Mouse (Mus musculus): ENCODE measurements around the gene Pip5k1c. TPM values are rescaled to one million over a fixed set of nuclear protein-coding genes. Genes with fewer than 3 reads are reported as not detected.

Pip5k1c gene
- polyA plus RNA-seq, 1 experiment from 2014 or later = 19.1 TPM

- peaks cover 7% of the 10 kb centered on the region; the same call in 1 of the 2 replicates for H3K4me1 ChIP-seq (replicated peaks; ENCODE audit: control insufficient read depth, insufficient read depth)
- no peak for TF ChIP-seq EP300 (optimal IDR thresholded peaks at IDR 0.05)
- TF ChIP-seq CTCF (IDR thresholded peaks at IDR 0.05; ENCODE audit: low read depth) = no peak
- no peaks in the 10 kb centered on the region for H3K9me3 ChIP-seq (ENCODE audit: control insufficient read depth, low read length)
- WGBS = 89% methylated on average over 4 of the region's 4 CpGs
- DNase-seq (ENCODE audit: low spot score) = no peak
- H3K4me2 ChIP-seq (replicated peaks; ENCODE audit: low read depth) = no peak overlapping the region
- no peaks in the 10 kb centered on the region for H3K36me3 ChIP-seq (ENCODE audit: control insufficient read depth, insufficient read depth, low read length)
- H3K9ac ChIP-seq (ENCODE audit: low read length) = no peak overlapping the region
- ATAC-seq (ENCODE audit: low FRiP score, low TSS enrichment) = no peak
- no peak overlapping the region for H3K4me3 ChIP-seq (ENCODE audit: low read depth, low read length)
- H3K27ac ChIP-seq (replicated peaks) = peak overlapping the region; percentile 82
- no peaks in the 10 kb centered on the region for H3K27me3 ChIP-seq (ENCODE audit: control insufficient read depth, insufficient read depth, low read length)
Observed at GRCm38 (mm10) chr10:81336558-81336957, 43.8 kb downstream of the Pip5k1c start.

- no peak for TF ChIP-seq CTCF (IDR thresholded peaks at IDR 0.05; ENCODE audit: low read depth)
- no peak for TF ChIP-seq EP300 (optimal IDR thresholded peaks at IDR 0.05)
- no peak for ATAC-seq (ENCODE audit: low FRiP score, low TSS enrichment)
- WGBS = 51% methylated on average over 17 of the region's 17 CpGs
- H3K4me2 ChIP-seq (replicated peaks; ENCODE audit: low read depth) = no peak overlapping the region
- H3K4me3 ChIP-seq (ENCODE audit: low read depth, low read length) = no peak overlapping the region
- no peak for DNase-seq (ENCODE audit: low spot score)
- no peak overlapping the region for H3K27ac ChIP-seq (replicated peaks)
- no peaks in the 10 kb centered on the region for H3K9me3 ChIP-seq (ENCODE audit: control insufficient read depth, low read length)
- no peak overlapping the region for H3K9ac ChIP-seq (ENCODE audit: low read length)
- H3K36me3 ChIP-seq (ENCODE audit: control insufficient read depth, insufficient read depth, low read length) = no peaks in the 10 kb centered on the region
- H3K4me1 ChIP-seq (replicated peaks; ENCODE audit: control insufficient read depth, insufficient read depth) = peaks cover 5% of the 10 kb centered on the region; the same call in 1 of the 2 replicates
- 0 out of 2 replicates have a peak, but pooled peaks cover 3% of the 10 kb centered on the region for H3K27me3 ChIP-seq (ENCODE audit: control insufficient read depth, insufficient read depth, low read length)
Observed at GRCm38 (mm10) chr10:81340551-81341332, 48.0 kb downstream of the Pip5k1c start.

- ATAC-seq (ENCODE audit: low FRiP score, low TSS enrichment) (no peak), DNase-seq (ENCODE audit: low spot score) (peak; percentile 74)
- Histone ChIP-seq H3K4me1 (replicated peaks; ENCODE audit: control insufficient read depth, insufficient read depth) (peaks cover under 1% of the 10 kb centered on the region), H3K4me3 (ENCODE audit: low read depth, low read length) (no peak overlapping the region), H3K27me3 (ENCODE audit: control insufficient read depth, insufficient read depth, low read length) (0 out of 2 replicates have a peak, but pooled peaks cover 3% of the 10 kb centered on the region), H3K27ac (replicated peaks) (no peak overlapping the region), H3K36me3 (ENCODE audit: control insufficient read depth, insufficient read depth, low read length) (no peaks in the 10 kb centered on the region), H3K9ac (ENCODE audit: low read length) (no peak overlapping the region), H3K4me2 (replicated peaks; ENCODE audit: low read depth) (no peak overlapping the region), H3K9me3 (ENCODE audit: control insufficient read depth, low read length) (no peaks in the 10 kb centered on the region)
- TF ChIP-seq CTCF (IDR thresholded peaks at IDR 0.05; ENCODE audit: low read depth) = peak; percentile 84
- TF ChIP-seq EP300 (optimal IDR thresholded peaks at IDR 0.05) = no peak
- WGBS = 40% methylated on average over 16 of the region's 16 CpGs
Observed at GRCm38 (mm10) chr10:81341333-81341949, 48.7 kb downstream of the Pip5k1c start.

- H3K36me3 ChIP-seq (ENCODE audit: control insufficient read depth, insufficient read depth, low read length) = no peaks in the 10 kb centered on the region
- H3K9me3 ChIP-seq (ENCODE audit: control insufficient read depth, low read length) = no peaks in the 10 kb centered on the region
- peak within 1 kb of the TSS; percentile 48 for H3K4me3 ChIP-seq (ENCODE audit: low read depth, low read length)
- 0 out of 2 replicates have a peak, but pooled peaks cover 3% of the 10 kb centered on the region for H3K27me3 ChIP-seq (ENCODE audit: control insufficient read depth, insufficient read depth, low read length)
- H3K9ac ChIP-seq (ENCODE audit: low read length) = peak within 1 kb of the TSS; percentile 68
- 6% methylated on average over 43 of the region's 67 CpGs for WGBS
- peak within 1 kb of the TSS; percentile 84 for H3K4me2 ChIP-seq (replicated peaks; ENCODE audit: low read depth)
- ATAC-seq (ENCODE audit: low FRiP score, low TSS enrichment) (no peak), DNase-seq (ENCODE audit: low spot score) (no peak)
- H3K4me1 ChIP-seq (replicated peaks; ENCODE audit: control insufficient read depth, insufficient read depth) = no peaks in the 10 kb centered on the region; the same call in 1 of the 2 replicates
- TF ChIP-seq CTCF (IDR thresholded peaks at IDR 0.05; ENCODE audit: low read depth) = no peak
- no peak for TF ChIP-seq EP300 (optimal IDR thresholded peaks at IDR 0.05)
- H3K27ac ChIP-seq (replicated peaks) = no peak within 1 kb of the TSS
Observed at GRCm38 (mm10) chr10:81342686-81343505, 50.1 kb downstream of the Pip5k1c start, which contains the start of gene Gipc3. Gene Gipc3, minus strand, starts transcription at chr10:81343266.

GRCm38 (mm10) chr10:81344421-81345161 is 51.8 kb downstream of the Pip5k1c start:
- H3K4me1 ChIP-seq (replicated peaks; ENCODE audit: control insufficient read depth, insufficient read depth) = peaks cover 4% of the 10 kb centered on the region
- H3K9ac ChIP-seq (ENCODE audit: low read length) = no peak overlapping the region
- no peak overlapping the region for H3K4me3 ChIP-seq (ENCODE audit: low read depth, low read length)
- no peak for ATAC-seq (ENCODE audit: low FRiP score, low TSS enrichment)
- no peak overlapping the region for H3K27ac ChIP-seq (replicated peaks)
- no peak for DNase-seq (ENCODE audit: low spot score)
- no peak overlapping the region for H3K4me2 ChIP-seq (replicated peaks; ENCODE audit: low read depth)
- WGBS = 41% methylated on average over 8 of the region's 8 CpGs
- TF ChIP-seq CTCF (IDR thresholded peaks at IDR 0.05; ENCODE audit: low read depth) (peak; percentile 59), EP300 (optimal IDR thresholded peaks at IDR 0.05) (no peak)
- no peaks in the 10 kb centered on the region for H3K36me3 ChIP-seq (ENCODE audit: control insufficient read depth, insufficient read depth, low read length)
- no peaks in the 10 kb centered on the region for H3K9me3 ChIP-seq (ENCODE audit: control insufficient read depth, low read length)
- 0 out of 2 replicates have a peak, but pooled peaks cover 3% of the 10 kb centered on the region for H3K27me3 ChIP-seq (ENCODE audit: control insufficient read depth, insufficient read depth, low read length)

Data from stomach, postnatal 0 days (tissue).